Mouse (Mus musculus) limb, embryonic 11.5 days (tissue): Measurements from ENCODE around the gene Ankmy2. TPM values are rescaled to one million over a fixed set of nuclear protein-coding genes. Genes with fewer than 3 reads are reported as not detected.

ENCODE experiments used
- ATAC-seq: fragments of 200-750 bp; cut with Nextera tagmentation; 2 replicates; pipeline ENCODE4 v1.8.0; 2017; ENCODE audit warnings: low read depth; ENCODE audit not compliant: insufficient number of reproducible peaks, low FRiP score, low TSS enrichment
- DNase-seq: peaks from one replicate; pipeline ENCODE4 v3.0.0-alpha.2; 2015; ENCODE audit warnings: low spot score
- H3K27ac ChIP-seq: fragments of 300-500 bp; sonication (generic); replicated peaks from 2 replicates; pipeline ENCODE4 v1.5.1; 2014; ENCODE audit warnings: low read depth, mild to moderate bottlenecking, low read length
- H3K27me3 ChIP-seq: fragments of 300-500 bp; sonication (generic); 2 replicates; pipeline ENCODE4 v1.6.1; 2014; ENCODE audit warnings: mild to moderate bottlenecking, low read length, mixed read lengths; ENCODE audit not compliant: control insufficient read depth, insufficient read depth
- H3K36me3 ChIP-seq: fragments of 300-500 bp; sonication (generic); 2 replicates; pipeline ENCODE4 v1.6.1; 2014; ENCODE audit warnings: mild to moderate bottlenecking, low read length, moderate library complexity, mixed read lengths; ENCODE audit not compliant: control insufficient read depth, insufficient read depth
- H3K4me1 ChIP-seq: fragments of 300-500 bp; sonication (generic); 2 replicates; pipeline ENCODE4 v1.6.1; 2014; ENCODE audit warnings: low read length, mixed read lengths; ENCODE audit not compliant: control insufficient read depth, insufficient read depth
- H3K4me2 ChIP-seq: fragments of 300-500 bp; sonication (generic); 2 replicates; pipeline ENCODE4 v1.6.1; 2014; ENCODE audit warnings: low read depth, mild to moderate bottlenecking, moderate library complexity; ENCODE audit not compliant: severe bottlenecking
- H3K4me3 ChIP-seq: fragments of 300-500 bp; sonication (generic); 2 replicates; pipeline ENCODE4 v1.5.1; 2014; ENCODE audit warnings: low read depth, low read length
- H3K9ac ChIP-seq: fragments of 300-500 bp; sonication (generic); 2 replicates; pipeline ENCODE4 v1.6.1; 2014; ENCODE audit warnings: mild to moderate bottlenecking, low read length
- H3K9me3 ChIP-seq: fragments of 300-500 bp; sonication (generic); 2 replicates; pipeline ENCODE4 v1.6.1; 2016; ENCODE audit warnings: low read length; ENCODE audit not compliant: control insufficient read depth
- WGBS: fragments of 180-500 bp; shearing (Covaris S2); extraction: QIAGEN DNeasy Blood & Tissue Kit; methylation state at CpG from one replicate; pipeline ENCODE4 v1.1.7; 2014; 5-methylcytosine and 5-hydroxymethylcytosine counted together
- polyA plus RNA-seq: library from polyadenylated mRNA; unstranded; fragments of >200 nt; fragmentation: Nextera tagmentation; extraction: Ambion mirVana; gene quantifications from 2 replicates; pipeline ENCODE4 v1.2.1, GENCODE M21; 2014

The Ankmy2 gene
- 28.1 and 28.5 TPM in 2 replicates for polyA plus RNA-seq

- under 1% methylated on average over 42 of the region's 42 CpGs for WGBS
These were observed at the start of gene Ankmy2 for GRCm38 (mm10) chr12:36156637-36157303. TSS of gene Ankmy2 (plus strand) at chr12:36157114.

GRCm38 (mm10) chr12:36108442-36108841 is 48.5 kb upstream of the Ankmy2 start:
- Histone ChIP-seq H3K9ac (no peak overlapping the region), H3K4me1 (no peaks in the 10 kb centered on the region), H3K27ac (no peak overlapping the region), H3K27me3 (no peaks in the 10 kb centered on the region), H3K36me3 (peaks cover 18% of the 10 kb centered on the region), H3K4me2 (no peak overlapping the region), H3K4me3 (no peak overlapping the region), H3K9me3 (no peaks in the 10 kb centered on the region)
- 97% methylated on average over 5 of the region's 5 CpGs for WGBS
- no peak for ATAC-seq
- no peak for DNase-seq

More at GRCm38 (mm10) chr12:36156637-36157303, at the start of gene Ankmy2:
- H3K4me3 ChIP-seq, result peak within 1 kb of the TSS; percentile 88
- H3K27ac ChIP-seq, result peak within 1 kb of the TSS; percentile 75
- H3K27me3 ChIP-seq, result no peaks in the 10 kb centered on the region
- H3K4me1 ChIP-seq, result peaks cover 14% of the 10 kb centered on the region
- no peaks in the 10 kb centered on the region for H3K36me3 ChIP-seq
- H3K4me2 ChIP-seq, result peak within 1 kb of the TSS; percentile 77
- peak; percentile 97 for ATAC-seq
- no peaks in the 10 kb centered on the region for H3K9me3 ChIP-seq
- peak; percentile 93 for DNase-seq
- peak within 1 kb of the TSS; percentile 81 for H3K9ac ChIP-seq

GRCm38 (mm10) chr12:36110457-36110856 is 46.5 kb upstream of the Ankmy2 start:
- peaks cover 13% of the 10 kb centered on the region for H3K36me3 ChIP-seq
- H3K27me3 ChIP-seq, result no peaks in the 10 kb centered on the region
- H3K4me3 ChIP-seq, result no peak overlapping the region
- ATAC-seq (no peak), DNase-seq (no peak)
- no peak overlapping the region for H3K4me2 ChIP-seq
- H3K27ac ChIP-seq, result no peak overlapping the region
- H3K9ac ChIP-seq, result no peak overlapping the region
- no peaks in the 10 kb centered on the region for H3K4me1 ChIP-seq
- H3K9me3 ChIP-seq, result no peaks in the 10 kb centered on the region
- WGBS, result 95% methylated on average over 5 of the region's 5 CpGs

- Histone ChIP-seq H3K4me1 (no peaks in the 10 kb centered on the region), H3K4me3 (no peak overlapping the region), H3K36me3 (peaks cover 13% of the 10 kb centered on the region), H3K9me3 (no peaks in the 10 kb centered on the region), H3K4me2 (no peak overlapping the region), H3K27ac (no peak overlapping the region), H3K27me3 (no peaks in the 10 kb centered on the region), H3K9ac (no peak overlapping the region)
- WGBS, result 93% methylated on average over 5 of the region's 5 CpGs
- DNase-seq, result no peak
- no peak for ATAC-seq
These were observed 45.8 kb upstream of the Ankmy2 start for GRCm38 (mm10) chr12:36111110-36111509.

- peaks cover 11% of the 10 kb centered on the region for H3K36me3 ChIP-seq
- no peak overlapping the region for H3K9ac ChIP-seq
- no peak overlapping the region for H3K27ac ChIP-seq
- H3K9me3 ChIP-seq, result no peaks in the 10 kb centered on the region
- H3K4me1 ChIP-seq, result no peaks in the 10 kb centered on the region
- H3K4me2 ChIP-seq, result no peak overlapping the region
- H3K27me3 ChIP-seq, result no peaks in the 10 kb centered on the region
- DNase-seq (no peak), ATAC-seq (no peak)
- no peak overlapping the region for H3K4me3 ChIP-seq
- 93% methylated on average over 3 of the region's 3 CpGs for WGBS
These were observed 44.8 kb upstream of the Ankmy2 start for GRCm38 (mm10) chr12:36112081-36112480.

- H3K27me3 ChIP-seq, result no peaks in the 10 kb centered on the region
- H3K27ac ChIP-seq, result no peak overlapping the region
- no peaks in the 10 kb centered on the region for H3K4me1 ChIP-seq
- no peak for DNase-seq
- no peak overlapping the region for H3K4me3 ChIP-seq
- no peak for ATAC-seq
- no peak overlapping the region for H3K9ac ChIP-seq
- peaks cover 3% of the 10 kb centered on the region; the same call in 1 of the 2 replicates for H3K36me3 ChIP-seq
- WGBS, result 96% methylated on average over 6 of the region's 6 CpGs
- H3K9me3 ChIP-seq, result no peaks in the 10 kb centered on the region
- H3K4me2 ChIP-seq, result no peak overlapping the region
These were observed 39.8 kb upstream of the Ankmy2 start for GRCm38 (mm10) chr12:36117161-36117560.

- no peaks in the 10 kb centered on the region for H3K9me3 ChIP-seq
- H3K4me1 ChIP-seq, result no peaks in the 10 kb centered on the region
- WGBS, result 95% methylated on average over 3 of the region's 3 CpGs
- H3K36me3 ChIP-seq, result peaks cover 6% of the 10 kb centered on the region; the same call in 1 of the 2 replicates
- H3K4me2 ChIP-seq, result no peak overlapping the region
- H3K4me3 ChIP-seq, result no peak overlapping the region
- no peak for DNase-seq
- no peak for ATAC-seq
- H3K9ac ChIP-seq, result no peak overlapping the region
- H3K27me3 ChIP-seq, result no peaks in the 10 kb centered on the region
- H3K27ac ChIP-seq, result no peak overlapping the region
These were observed 37.7 kb upstream of the Ankmy2 start for GRCm38 (mm10) chr12:36119244-36119643.

GRCm38 (mm10) chr12:36126049-36126448 is 30.9 kb upstream of the Ankmy2 start:
- 89% methylated on average over 5 of the region's 5 CpGs for WGBS
- H3K9me3 ChIP-seq, result no peaks in the 10 kb centered on the region
- no peaks in the 10 kb centered on the region for H3K4me1 ChIP-seq
- H3K4me2 ChIP-seq, result no peak overlapping the region
- no peak overlapping the region for H3K9ac ChIP-seq
- H3K36me3 ChIP-seq, result peaks cover 11% of the 10 kb centered on the region
- H3K27me3 ChIP-seq, result no peaks in the 10 kb centered on the region
- no peak for ATAC-seq
- DNase-seq, result no peak
- H3K4me3 ChIP-seq, result no peak overlapping the region
- no peak overlapping the region for H3K27ac ChIP-seq

GRCm38 (mm10) chr12:36129826-36130225 is 27.1 kb upstream of the Ankmy2 start:
- no peak overlapping the region for H3K4me2 ChIP-seq
- no peaks in the 10 kb centered on the region for H3K4me1 ChIP-seq
- no peak for ATAC-seq
- H3K4me3 ChIP-seq, result no peak overlapping the region
- peaks cover 11% of the 10 kb centered on the region for H3K36me3 ChIP-seq
- no peaks in the 10 kb centered on the region for H3K9me3 ChIP-seq
- no peaks in the 10 kb centered on the region for H3K27me3 ChIP-seq
- DNase-seq, result no peak
- H3K27ac ChIP-seq, result no peak overlapping the region
- H3K9ac ChIP-seq, result no peak overlapping the region
- WGBS, result 96% methylated on average over 5 of the region's 5 CpGs
